Mouse (Mus musculus) E14TG2a.4 (cell line): ENCODE measurements at regions not wholly inside any gene's neighbourhood (a gene's known extent, or its start where the extent isn't known, plus 50 kb on each side); places are given as distances from the start of the nearest gene placed in this dataset.
A peak's percentile ranks its signal among the peaks of the same experiment; 100 is the strongest.

Source experiments
- H3K27me3 ChIP-seq: 2 replicates; pipeline ENCODE4 v1.6.1; 2014; ENCODE audit warnings: low read length, control low read depth; ENCODE audit not compliant: insufficient read depth
- H3K36me3 ChIP-seq: 2 replicates; pipeline ENCODE4 v1.6.1; 2014; ENCODE audit warnings: low read length, control low read depth; ENCODE audit not compliant: insufficient read depth
- H3K4me1 ChIP-seq: replicated peaks from 2 replicates; pipeline ENCODE4 v1.6.1; 2014; ENCODE audit warnings: low read depth, low read length, control low read depth
- H3K4me3 ChIP-seq: replicated peaks from 2 replicates; pipeline ENCODE4 v1.5.1; 2014; ENCODE audit warnings: mild to moderate bottlenecking, low read length
- H3K9me3 ChIP-seq: 2 replicates; pipeline ENCODE4 v1.6.1; 2014; ENCODE audit warnings: low read length, control low read depth
- CTCF ChIP-seq: conservative IDR thresholded peaks from 2 replicates; pipeline ENCODE4 v1.5.1; 2014; ENCODE audit warnings: low read length
- NANOG ChIP-seq: IDR thresholded peaks from 2 replicates; pipeline ENCODE4 v1.6.1; 2014; ENCODE audit warnings: borderline replicate concordance, low read length, mixed read lengths
- POU5F1 ChIP-seq: IDR thresholded peaks from 2 replicates; pipeline ENCODE4 v1.6.1; 2014; ENCODE audit warnings: low read length, borderline replicate concordance

DNA sequence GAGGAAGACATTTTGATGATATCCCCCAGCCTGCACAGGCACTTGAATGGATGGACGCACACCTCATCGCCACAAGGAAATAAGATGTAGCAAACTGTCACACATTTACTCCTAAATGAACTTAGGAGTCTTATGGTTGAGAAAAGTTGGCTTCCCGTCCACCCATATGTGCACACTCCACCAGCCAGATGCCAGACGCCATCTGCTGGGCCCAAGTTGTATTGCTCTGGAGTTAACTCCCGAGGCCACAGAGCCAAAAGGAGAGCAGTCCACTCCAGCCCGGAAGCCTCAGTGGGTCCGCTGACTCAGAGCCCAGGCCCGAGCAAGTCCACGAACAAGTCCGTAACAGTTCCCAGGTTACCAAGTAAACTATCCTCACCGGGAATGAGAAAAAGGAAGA is 197.1 kb downstream of the Msrb3 start:
- TF ChIP-seq CTCF (peak; percentile 42), NANOG (no peak)
- 0 out of 2 replicates have a peak, but pooled peaks cover 5% of the 10 kb centered on the region for H3K27me3 ChIP-seq
- peaks cover 10% of the 10 kb centered on the region; the same call in 1 of the 2 replicates for H3K9me3 ChIP-seq
- H3K4me3 ChIP-seq, result no peak overlapping the region
- H3K36me3 ChIP-seq, result no peaks in the 10 kb centered on the region
- H3K4me1 ChIP-seq, result peaks cover 10% of the 10 kb centered on the region; the same call in 1 of the 2 replicates

- Histone ChIP-seq H3K27me3 (peaks cover 29% of the 10 kb centered on the region), H3K9me3 (peaks cover 7% of the 10 kb centered on the region; the same call in 1 of the 2 replicates), H3K4me1 (peaks cover 36% of the 10 kb centered on the region), H3K36me3 (no peaks in the 10 kb centered on the region), H3K4me3 (no peak overlapping the region)
- no peak for TF ChIP-seq CTCF
- TF ChIP-seq NANOG, result no peak
- no peak for TF ChIP-seq POU5F1
Measured at GRCm38 (mm10) chr10:120697275-120697856, 201.5 kb downstream of the Msrb3 start.

- no peak overlapping the region for H3K4me3 ChIP-seq
- TF ChIP-seq NANOG (no peak), CTCF (no peak)
- peaks cover 29% of the 10 kb centered on the region for H3K27me3 ChIP-seq
- peaks cover 36% of the 10 kb centered on the region for H3K4me1 ChIP-seq
- peaks cover 7% of the 10 kb centered on the region; the same call in 1 of the 2 replicates for H3K9me3 ChIP-seq
- no peaks in the 10 kb centered on the region for H3K36me3 ChIP-seq
Measured at GRCm38 (mm10) chr10:120696481-120696880, 202.4 kb downstream of the Msrb3 start.

GRCm38 (mm10) chr10:120694472-120694871 is 204.4 kb downstream of the Msrb3 start:
- Histone ChIP-seq H3K4me3 (0 out of 2 replicates have a peak overlapping the region, but pooled peaks have one; percentile 17), H3K27me3 (peaks cover 29% of the 10 kb centered on the region), H3K36me3 (no peaks in the 10 kb centered on the region), H3K4me1 (peaks cover 36% of the 10 kb centered on the region), H3K9me3 (peaks cover under 1% of the 10 kb centered on the region; the same call in 1 of the 2 replicates)
- TF ChIP-seq NANOG (no peak), CTCF (no peak), POU5F1 (no peak)

- Histone ChIP-seq H3K36me3 (no peaks in the 10 kb centered on the region), H3K4me1 (peaks cover 24% of the 10 kb centered on the region), H3K9me3 (peaks cover 7% of the 10 kb centered on the region), H3K27me3 (peaks cover 24% of the 10 kb centered on the region), H3K4me3 (no peak overlapping the region)
- TF ChIP-seq NANOG (no peak), POU5F1 (no peak), CTCF (no peak)
Measured at GRCm38 (mm10) chr10:120691451-120691850, 207.4 kb downstream of the Msrb3 start.

- Histone ChIP-seq H3K36me3 (no peaks in the 10 kb centered on the region), H3K9me3 (peaks cover 51% of the 10 kb centered on the region), H3K27me3 (no peaks in the 10 kb centered on the region), H3K4me1 (no peaks in the 10 kb centered on the region), H3K4me3 (no peak overlapping the region)
- no peak for TF ChIP-seq POU5F1
- no peak for TF ChIP-seq NANOG
- TF ChIP-seq CTCF, result no peak
Measured at GRCm38 (mm10) chr10:120686123-120686522, 209.9 kb upstream of the Hmga2 start.

- Histone ChIP-seq H3K36me3 (no peaks in the 10 kb centered on the region), H3K4me3 (no peak overlapping the region), H3K27me3 (no peaks in the 10 kb centered on the region), H3K4me1 (no peaks in the 10 kb centered on the region), H3K9me3 (peaks cover 81% of the 10 kb centered on the region)
- no peak for TF ChIP-seq NANOG
- TF ChIP-seq CTCF, result no peak
- TF ChIP-seq POU5F1, result no peak
Measured at GRCm38 (mm10) chr10:120682021-120682420, 205.8 kb upstream of the Hmga2 start.

DNA sequence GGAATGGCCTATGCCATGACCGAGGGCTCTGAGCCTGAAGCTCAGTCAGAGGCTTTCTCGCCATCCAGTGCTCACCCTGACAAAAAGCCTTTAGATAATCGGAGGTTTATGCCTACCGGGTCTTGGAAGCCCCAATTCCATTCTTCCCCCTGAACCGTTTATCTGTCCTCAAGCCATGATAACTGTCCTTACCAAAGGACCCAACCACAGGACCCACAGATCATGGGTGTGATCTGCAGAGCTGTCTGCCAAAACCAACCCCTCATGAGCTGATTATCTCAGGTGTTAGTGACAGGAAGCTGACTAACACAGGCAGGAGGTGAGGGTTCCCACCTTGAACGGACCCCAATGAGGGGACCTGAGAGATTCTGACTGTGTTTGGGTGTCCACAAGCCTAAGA is 203.7 kb upstream of the Hmga2 start:
- Histone ChIP-seq H3K4me1 (no peaks in the 10 kb centered on the region), H3K27me3 (no peaks in the 10 kb centered on the region), H3K9me3 (peaks cover 90% of the 10 kb centered on the region), H3K4me3 (no peak overlapping the region), H3K36me3 (no peaks in the 10 kb centered on the region; the same call in 1 of the 2 replicates)
- TF ChIP-seq NANOG, result no peak
- no peak for TF ChIP-seq CTCF
- TF ChIP-seq POU5F1, result no peak

GRCm38 (mm10) chr10:120678277-120678676 is 202.0 kb upstream of the Hmga2 start:
- Histone ChIP-seq H3K4me1 (peaks cover 7% of the 10 kb centered on the region; the same call in 1 of the 2 replicates), H3K4me3 (no peak overlapping the region), H3K36me3 (no peaks in the 10 kb centered on the region; the same call in 1 of the 2 replicates), H3K9me3 (peaks cover 84% of the 10 kb centered on the region), H3K27me3 (no peaks in the 10 kb centered on the region)
- TF ChIP-seq CTCF (no peak), POU5F1 (no peak), NANOG (no peak)
